Mouse (Mus musculus) ES-E14 (cell line): ENCODE measurements around the gene Map3k14. TPM values are rescaled to one million over a fixed set of nuclear protein-coding genes. Genes with fewer than 3 reads are reported as not detected.

ENCODE experiments used
- DNase-seq: peaks from one replicate; pipeline ENCODE4 v3.0.0-alpha.2; 2013; ENCODE audit warnings: low read depth, low spot score
- H3K27ac ChIP-seq: 2 replicates; pipeline ENCODE4 v1.5.1; 2012; ENCODE audit warnings: low read depth, mild to moderate bottlenecking, low read length, moderate library complexity, mixed read lengths; ENCODE audit not compliant: poor library complexity, insufficient read depth, severe bottlenecking
- H3K36me3 ChIP-seq: 2 replicates; pipeline ENCODE4 v1.6.1; 2012; ENCODE audit warnings: mild to moderate bottlenecking, low read length, moderate library complexity, mixed read lengths; ENCODE audit not compliant: control insufficient read depth, poor library complexity, insufficient read depth, severe bottlenecking
- H3K4me1 ChIP-seq, 2 experiments: fragments of 150-350 bp in 1 of 2; sonication (generic) in 1 of 2; 2 replicates each; pipeline ENCODE4 v1.6.1; 2012; ENCODE audit warnings: low read length in 2 of 2, mild to moderate bottlenecking in 1 of 2, mixed read lengths in 1 of 2; ENCODE audit not compliant: control insufficient read depth in 2 of 2, insufficient read depth in 2 of 2, poor library complexity in 1 of 2
- H3K4me3 ChIP-seq, 2 experiments: fragments of 150-350 bp in 1 of 2; sonication (generic) in 1 of 2; 2 replicates each; pipeline ENCODE4 v1.5.1; 2012; ENCODE audit warnings: low read length in 2 of 2, low read depth in 1 of 2, mild to moderate bottlenecking in 1 of 2, mixed read lengths in 1 of 2; ENCODE audit not compliant: insufficient read depth in 1 of 2, poor library complexity in 1 of 2, severe bottlenecking in 1 of 2
- H3K9ac ChIP-seq: 2 replicates; pipeline ENCODE4 v1.6.1; 2012; ENCODE audit warnings: low read depth, mild to moderate bottlenecking, low read length, mixed read lengths; ENCODE audit not compliant: poor library complexity, insufficient read depth, severe bottlenecking
- H3K9me3 ChIP-seq: fragments of 150-350 bp; sonication (generic); 2 replicates; pipeline ENCODE4 v1.6.1; 2012; ENCODE audit warnings: low read depth, mild to moderate bottlenecking, low read length; ENCODE audit not compliant: control insufficient read depth, insufficient read depth
- CHD2 ChIP-seq: IDR thresholded peaks from 2 replicates; pipeline ENCODE4 v1.6.1; 2014; ENCODE audit warnings: mild to moderate bottlenecking, low read depth, low read length, inconsistent platforms
- HCFC1 ChIP-seq: IDR thresholded peaks from 2 replicates; pipeline ENCODE4 v1.6.1; 2012; ENCODE audit warnings: low read length, inconsistent platforms, borderline replicate concordance; ENCODE audit not compliant: insufficient read depth
- MAFK ChIP-seq: IDR thresholded peaks from 2 replicates; pipeline ENCODE4 v1.6.1; 2014; ENCODE audit warnings: mild to moderate bottlenecking, low read depth, low read length, inconsistent platforms; ENCODE audit not compliant: insufficient read depth
- ZC3H11A ChIP-seq: IDR thresholded peaks from 2 replicates; pipeline ENCODE4 v1.6.1; 2012; ENCODE audit warnings: low read depth, mild to moderate bottlenecking, inconsistent platforms, low read length, borderline replicate concordance
- ZNF384 ChIP-seq: IDR thresholded peaks from 2 replicates; pipeline ENCODE4 v1.6.1; 2012; ENCODE audit warnings: low read depth, low read length, inconsistent platforms
- in situ Hi-C, 2 experiments: fragments of 600-800 bp; cut with MboI; formaldehyde crosslinking; loops; one replicate each; pipeline ENCODE4 v1.15.1; 2025; ENCODE audit warnings: low sequenced_read_pairs in 2 of 2, inconsistent platforms in 1 of 2; ENCODE audit not compliant: unreplicated experiment in 2 of 2
- total RNA-seq: library from RNA; depleted of rRNA; stranded (reverse); fragments of 300-350 nt; gene quantifications from 2 replicates; pipeline ENCODE4 v1.2.3, GENCODE M21; 2012

Gene Map3k14
- total RNA-seq, 1 experiment, result 4.5 TPM

DNA sequence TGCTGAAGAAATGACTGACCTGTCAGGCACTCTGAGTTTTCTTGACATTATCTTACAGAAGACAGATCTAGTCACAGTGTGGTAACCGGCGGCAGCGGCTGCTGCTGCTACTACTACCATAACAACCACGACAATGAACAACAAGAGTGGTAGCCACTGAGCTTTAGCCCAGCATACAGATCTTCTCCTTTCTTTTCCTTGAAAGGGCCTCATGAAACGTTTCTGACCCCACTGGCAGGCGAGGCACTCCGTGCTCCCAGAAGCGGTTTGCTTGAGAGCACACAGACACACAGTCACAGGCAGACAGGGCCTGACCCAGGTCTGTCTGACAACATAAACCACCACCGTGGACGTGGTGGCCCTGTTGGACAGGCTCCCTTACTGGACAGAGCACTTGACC is 3.7 kb downstream of the Map3k14 start:
- DNase-seq, result no peak
- Histone ChIP-seq H3K27ac (no peak overlapping the region), H3K9ac (no peak overlapping the region), H3K9me3 (no peaks in the 10 kb centered on the region), H3K36me3 (no peaks in the 10 kb centered on the region), H3K4me3 (no peak overlapping the region), H3K4me1 (no peaks in the 10 kb centered on the region; a peak in 2 of 4 replicates)
- in situ Hi-C loops, result no loop called here
- TF ChIP-seq CHD2 (no peak), ZC3H11A (no peak), HCFC1 (no peak), ZNF384 (no peak), MAFK (no peak)

GRCm38 (mm10) chr11:103262412-103263267 is 4.6 kb downstream of the Map3k14 start:
- in situ Hi-C loops, result no loop called here
- TF ChIP-seq ZNF384 (no peak), ZC3H11A (no peak), HCFC1 (no peak), MAFK (no peak), CHD2 (no peak)

GRCm38 (mm10) chr11:103261671-103262411 is 5.4 kb downstream of the Map3k14 start:
- DNase-seq, result no peak
- H3K4me1 ChIP-seq, result no peaks in the 10 kb centered on the region; a peak in 1 of 4 replicates
- TF ChIP-seq HCFC1, result no peak
- TF ChIP-seq CHD2, result no peak
- no peak for TF ChIP-seq ZC3H11A
- no peak for TF ChIP-seq ZNF384
- no peak for TF ChIP-seq MAFK
- no peak overlapping the region for H3K4me3 ChIP-seq
- H3K27ac ChIP-seq, result no peak overlapping the region
- H3K36me3 ChIP-seq, result no peaks in the 10 kb centered on the region
- in situ Hi-C loops, result no loop called here
- H3K9ac ChIP-seq, result no peak overlapping the region
- no peaks in the 10 kb centered on the region for H3K9me3 ChIP-seq

More at GRCm38 (mm10) chr11:103262412-103263267, 4.6 kb downstream of the Map3k14 start:
- no peak overlapping the region for H3K27ac ChIP-seq
- H3K36me3 ChIP-seq, result no peaks in the 10 kb centered on the region
- no peak overlapping the region for H3K9ac ChIP-seq
- DNase-seq, result no peak
- H3K4me3 ChIP-seq, result no peak overlapping the region
- H3K4me1 ChIP-seq, result no peaks in the 10 kb centered on the region; a peak in 1 of 4 replicates
- no peaks in the 10 kb centered on the region for H3K9me3 ChIP-seq

- Histone ChIP-seq H3K4me3 (no peak overlapping the region), H3K36me3 (no peaks in the 10 kb centered on the region), H3K9me3 (no peaks in the 10 kb centered on the region), H3K4me1 (no peaks in the 10 kb centered on the region), H3K27ac (no peak overlapping the region), H3K9ac (no peak overlapping the region)
- in situ Hi-C loops, result no loop called here
- TF ChIP-seq HCFC1 (no peak), ZNF384 (no peak), MAFK (no peak)
- DNase-seq, result no peak
Measured at GRCm38 (mm10) chr11:103260515-103261192, 6.6 kb downstream of the Map3k14 start.
